Comparison of ENCODE assay signal across 26 mouse cellular contexts in genomic region chr10:85538051-85538753, GRCm38 (mm10).
DNase-seq lines count a peak whose midpoint lies in the region; ATAC-seq and TF ChIP-seq lines count a peak whose summit lies in the region.
"Had no signal": no experiment of that assay in that cellular context is flagged by ENCODE, and none has a peak within 500 bp of the region (broad histone marks: within the 10 kb centered on the region; RNA-seq: fewer than 3 reads in every experiment).

No protein-coding gene starts in this region.

- H3K27ac ChIP-seq in forebrain, embryonic 13.5 days, result 0 out of 2 replicates have a peak overlapping the region, but pooled peaks have one; percentile 53
- no peak overlapping the region for H3K27ac ChIP-seq in forebrain, embryonic 16.5 days (ENCODE audit: low read length)
- H3K27ac ChIP-seq: embryonic facial prominence, embryonic 12.5 days had no signal

- no peaks in the 10 kb centered on the region for H3K27me3 ChIP-seq in forebrain, embryonic 13.5 days
- no peaks in the 10 kb centered on the region for H3K27me3 ChIP-seq in forebrain, embryonic 16.5 days (replicated peaks; ENCODE audit: control insufficient read depth, insufficient read depth, low read length)
- no peaks in the 10 kb centered on the region for H3K27me3 ChIP-seq in E14TG2a.4 (ENCODE audit: insufficient read depth, low read length)
- H3K27me3 ChIP-seq: CH12.LX; embryonic facial prominence, embryonic 12.5 days; Patski had no signal

- no peaks in the 10 kb centered on the region for H3K36me3 ChIP-seq in forebrain, embryonic 13.5 days (ENCODE audit: poor library complexity, severe bottlenecking)
- H3K36me3 ChIP-seq in forebrain, embryonic 16.5 days (ENCODE audit: control insufficient read depth, insufficient read depth), result no peaks in the 10 kb centered on the region
- H3K36me3 ChIP-seq in E14TG2a.4 (ENCODE audit: insufficient read depth, low read length), result no peaks in the 10 kb centered on the region
- H3K36me3 ChIP-seq: embryonic facial prominence, embryonic 10.5 days; embryonic facial prominence, embryonic 12.5 days; G1E had no signal

- peaks cover 26% of the 10 kb centered on the region for H3K4me1 ChIP-seq in forebrain, embryonic 13.5 days
- peaks cover 25% of the 10 kb centered on the region for H3K4me1 ChIP-seq in forebrain, embryonic 16.5 days (replicated peaks; ENCODE audit: control insufficient read depth, insufficient read depth, low read length)
- peaks cover 89% of the 10 kb centered on the region for H3K4me1 ChIP-seq in E14TG2a.4 (replicated peaks; ENCODE audit: low read depth, low read length)

- H3K9ac ChIP-seq in forebrain, embryonic 13.5 days, result no peak overlapping the region
- no peak overlapping the region for H3K9ac ChIP-seq in forebrain, embryonic 16.5 days (replicated peaks; ENCODE audit: low read depth, low read length)
- H3K9ac ChIP-seq: embryonic facial prominence, embryonic 12.5 days; forebrain, postnatal 0 days had no signal

- WGBS in forebrain, embryonic 13.5 days, result 87% methylated on average over 11 of the region's 11 CpGs
- WGBS in forebrain, embryonic 16.5 days, result 87% methylated on average over 11 of the region's 11 CpGs

- no peak overlapping the region for H3K4me2 ChIP-seq in forebrain, embryonic 13.5 days
- H3K4me2 ChIP-seq in forebrain, embryonic 16.5 days (ENCODE audit: low read length), result no peak overlapping the region
- H3K4me2 ChIP-seq: embryonic facial prominence, embryonic 12.5 days had no signal

- H3K9me3 ChIP-seq in forebrain, embryonic 13.5 days (replicated peaks), result no peaks in the 10 kb centered on the region
- H3K9me3 ChIP-seq in forebrain, embryonic 16.5 days (ENCODE audit: control insufficient read depth, low read length), result no peaks in the 10 kb centered on the region
- H3K9me3 ChIP-seq in E14TG2a.4 (ENCODE audit: low read length), result no peaks in the 10 kb centered on the region
- H3K9me3 ChIP-seq: embryonic facial prominence, embryonic 10.5 days; embryonic facial prominence, embryonic 12.5 days had no signal

- DNase-seq in ES-CJ7 (ENCODE audit: low read depth, low spot score), result peak; percentile 85
- DNase-seq in R1 (ENCODE audit: low read depth, low spot score), result peak; percentile 70
- DNase-seq in cerebellum, postnatal 4 days (ENCODE audit: low spot score in 2 of 2), result no peak
- no peak for DNase-seq in heart, adult 8-10 months (ENCODE audit: low spot score)
- DNase-seq in thymus, postnatal 14 days, result no peak
- DNase-seq: adrenal gland, adult 8-10 months; adrenal gland, postnatal 25 days; B cell, adult 2 months; cerebellum, adult 11 months; cerebellum, adult 18-20 months; cerebellum, adult 8-10 months; cerebellum, adult 9-11 months; cerebellum, postnatal 14 days; cerebellum, postnatal 36 days; forebrain, postnatal 0 days had no signal

- no peak for TF ChIP-seq CTCF in E14TG2a.4 (conservative IDR thresholded peaks at IDR 0.05; ENCODE audit: low read length)

- H3K4me3 ChIP-seq in forebrain, embryonic 13.5 days, result no peak overlapping the region
- H3K4me3 ChIP-seq in forebrain, embryonic 16.5 days (replicated peaks; ENCODE audit: low read length), result no peak overlapping the region
- H3K4me3 ChIP-seq in E14TG2a.4 (replicated peaks; ENCODE audit: low read length), result peak overlapping the region; percentile 63; the same call in 1 of the 2 replicates
- H3K4me3 ChIP-seq: embryonic facial prominence, embryonic 10.5 days; embryonic facial prominence, embryonic 12.5 days had no signal

- no peak for ATAC-seq in forebrain, embryonic 13.5 days
- ATAC-seq in forebrain, embryonic 16.5 days, result no peak
- ATAC-seq: activated CD4-positive, CD25-positive, alpha-beta regulatory T cell, adult 4 months; CD4-positive, CD25-positive, alpha-beta regulatory T cell, adult 4 months; forebrain, embryonic 14.5 days; forebrain, postnatal 0 days; Patski had no signal

Comparison
In these comparisons a context has a peak if more than half of its experiments do, and no peak if none do; other contexts are left out.
1. DNase-seq: peak in ES-CJ7 (single experiment) and R1 (single experiment); none in cerebellum, postnatal 4 days (0 of 2), heart, adult 8-10 months (single experiment) and thymus, postnatal 14 days (single experiment).